Mouse (Mus musculus) bone marrow macrophage, adult 2 months (primary cell): ENCODE measurements around the gene Vmn1r129. TPM values are rescaled to one million over a fixed set of nuclear protein-coding genes. Genes with fewer than 3 reads are reported as not detected.
"Not testable (repeated sequence)": the region's sequence is repeated elsewhere in the genome, so short reads cannot be mapped to it uniquely, and the experiment has no call there.

ENCODE experiments used
- H3K27ac ChIP-seq: 2 replicates; pipeline ENCODE4 v1.5.1; 2012; ENCODE audit warnings: low read depth, low read length; ENCODE audit not compliant: insufficient read depth
- H3K4me1 ChIP-seq: 2 replicates; pipeline ENCODE4 v1.6.1; 2012; ENCODE audit warnings: low read length; ENCODE audit not compliant: control insufficient read depth, insufficient read depth
- H3K4me3 ChIP-seq: 2 replicates; pipeline ENCODE4 v1.5.1; 2012; ENCODE audit warnings: mild to moderate bottlenecking, low read length, moderate library complexity; ENCODE audit not compliant: insufficient read depth
- polyA plus RNA-seq: library from polyadenylated mRNA; stranded (reverse); fragments of >200 nt; gene quantifications from 2 replicates; pipeline ENCODE4 v1.2.4, GENCODE M21; 2012; ENCODE audit not compliant: missing spikeins, insufficient read depth, insufficient read length

Vmn1r129 gene
- polyA plus RNA-seq: not detected in 2 replicates

GRCm38 (mm10) chr7:21361191-21361590 lies at the start of gene Vmn1r129:
Gene Vmn1r129, minus strand, starts transcription at chr7:21361291.
- not testable (repeated sequence) for H3K4me3 ChIP-seq, H3K4me1 ChIP-seq, H3K27ac ChIP-seq

- not testable (repeated sequence) for H3K27ac ChIP-seq, H3K4me1 ChIP-seq, H3K4me3 ChIP-seq
Observed at GRCm38 (mm10) chr7:21349073-21349472, 12.0 kb downstream of the Vmn1r129 start, which contains the start of gene Vmn1r128. Gene Vmn1r128, plus strand, starts transcription at chr7:21349373.

GRCm38 (mm10) chr7:21319761-21320160 lies 41.3 kb downstream of the Vmn1r129 start, which contains the start of gene Vmn1r127:
Gene Vmn1r127, minus strand, starts transcription at chr7:21319861.
- not testable (repeated sequence) for H3K27ac ChIP-seq, H3K4me1 ChIP-seq, H3K4me3 ChIP-seq

Other genes starting within 250 kb of the Vmn1r129 start
- not detected in 2 replicates for gene Vmn1r122, start 227.2 kb downstream of the Vmn1r129 start, polyA plus RNA-seq
- not detected in 2 replicates for gene Vmn1r123, start 199.1 kb downstream of the Vmn1r129 start, polyA plus RNA-seq
- not detected in 2 replicates for gene Gm5157, start 170.9 kb downstream of the Vmn1r129 start, polyA plus RNA-seq
- not detected in 2 replicates for gene Vmn1r124, start 100.7 kb downstream of the Vmn1r129 start, polyA plus RNA-seq
- not detected in 2 replicates for gene Vmn1r125, start 89.1 kb downstream of the Vmn1r129 start, polyA plus RNA-seq
- gene Vmn1r126, start 59.8 kb downstream of the Vmn1r129 start, polyA plus RNA-seq: not detected in 2 replicates
- not detected in 2 replicates for gene Vmn1r127, start 41.4 kb downstream of the Vmn1r129 start, polyA plus RNA-seq
- gene Vmn1r128, start 11.9 kb downstream of the Vmn1r129 start, polyA plus RNA-seq: not detected in 2 replicates
- not detected in 2 replicates for gene Gm6882, start 71.5 kb upstream of the Vmn1r129 start, polyA plus RNA-seq
- gene Vmn1r130, start 150.5 kb upstream of the Vmn1r129 start, polyA plus RNA-seq: not detected in 2 replicates
- not detected in 2 replicates for gene Vmn1r131, start 184.8 kb upstream of the Vmn1r129 start, polyA plus RNA-seq